In the genomic region with DNA sequence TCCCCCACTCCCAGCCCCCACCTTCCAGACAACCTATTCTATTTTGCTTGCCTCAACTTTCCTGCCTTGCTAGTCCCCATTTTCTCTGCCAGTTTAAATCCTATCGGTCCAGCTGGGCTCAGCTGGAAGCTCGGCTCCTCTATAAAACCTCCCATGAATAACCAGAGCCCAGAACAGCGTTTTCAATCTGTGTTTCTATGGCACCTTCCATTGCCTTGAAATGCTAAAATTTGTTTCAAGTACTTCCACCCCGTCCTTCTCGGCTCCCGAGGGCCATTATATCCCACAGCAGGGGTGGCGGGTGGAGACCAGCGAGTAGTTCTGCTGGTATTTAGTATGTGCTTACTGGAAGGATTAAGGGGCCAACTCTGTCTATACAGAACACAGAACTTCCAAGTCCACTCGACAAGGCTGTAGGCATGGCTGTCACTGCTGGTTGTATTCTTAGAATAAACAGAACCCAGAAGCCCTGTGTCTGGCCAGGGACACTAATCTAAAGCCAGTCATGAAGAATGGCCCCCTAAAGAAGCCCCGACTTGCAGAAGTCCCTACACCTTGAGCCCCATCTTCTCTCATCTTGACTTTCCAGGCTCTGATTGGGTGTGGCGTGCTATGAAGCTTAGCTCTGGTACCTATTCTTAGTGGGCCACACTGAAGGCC, we compare ENCODE assay signal across 18 mouse cellular contexts. TPM values are rescaled to one million over a fixed set of nuclear protein-coding genes. Genes with fewer than 3 reads are reported as not detected.
A peak's percentile ranks its signal among the peaks of the same experiment; 100 is the strongest.
DNase-seq lines count a peak whose midpoint lies in the region; ATAC-seq and TF ChIP-seq lines count a peak whose summit lies in the region.
"Had no signal": no experiment of that assay in that cellular context is flagged by ENCODE, and none has a peak within 500 bp of the region (broad histone marks: within the 10 kb centered on the region; RNA-seq: fewer than 3 reads in every experiment).

No protein-coding gene starts in this region.

- no peaks in the 10 kb centered on the region for H3K36me3 ChIP-seq in hindbrain, postnatal 0 days (ENCODE audit: insufficient read depth, low read length)
- H3K36me3 ChIP-seq in neural tube, embryonic 15.5 days, result no peaks in the 10 kb centered on the region
- no peaks in the 10 kb centered on the region for H3K36me3 ChIP-seq in kidney, embryonic 14.5 days (ENCODE audit: control insufficient read depth, insufficient read depth, low read length)
- H3K36me3 ChIP-seq: lung, embryonic 15.5 days; stomach, embryonic 15.5 days had no signal

- H3K9me3 ChIP-seq in hindbrain, postnatal 0 days (ENCODE audit: low read length), result no peaks in the 10 kb centered on the region
- H3K9me3 ChIP-seq in neural tube, embryonic 15.5 days (replicated peaks), result no peaks in the 10 kb centered on the region
- H3K9me3 ChIP-seq in kidney, embryonic 14.5 days (ENCODE audit: control insufficient read depth, low read length), result no peaks in the 10 kb centered on the region
- H3K9me3 ChIP-seq: lung, embryonic 15.5 days; stomach, embryonic 15.5 days had no signal

- no peaks in the 10 kb centered on the region for H3K27me3 ChIP-seq in hindbrain, postnatal 0 days (ENCODE audit: insufficient read depth, low read length)
- H3K27me3 ChIP-seq in neural tube, embryonic 15.5 days (replicated peaks), result peaks cover 12% of the 10 kb centered on the region
- H3K27me3 ChIP-seq in kidney, embryonic 14.5 days (ENCODE audit: control insufficient read depth, insufficient read depth, low read length), result peaks cover 46% of the 10 kb centered on the region

- no peak overlapping the region for H3K9ac ChIP-seq in hindbrain, postnatal 0 days (replicated peaks; ENCODE audit: low read length)
- H3K9ac ChIP-seq in neural tube, embryonic 15.5 days (replicated peaks), result no peak overlapping the region
- H3K9ac ChIP-seq in kidney, embryonic 14.5 days (ENCODE audit: low read depth, low read length), result no peak overlapping the region
- H3K9ac ChIP-seq: lung, embryonic 15.5 days; stomach, embryonic 15.5 days had no signal

- no peak for TF ChIP-seq CTCF in layer of hippocampus, adult 2 months (conservative IDR thresholded peaks at IDR 0.05)
- no peak for TF ChIP-seq CTCF in hindbrain, postnatal 0 days (IDR thresholded peaks at IDR 0.05; ENCODE audit: low read depth)

- ATAC-seq in hindbrain, postnatal 0 days, result no peak
- ATAC-seq in neural tube, embryonic 15.5 days (ENCODE audit: low FRiP score), result no peak
- ATAC-seq in kidney, embryonic 14.5 days (ENCODE audit: low FRiP score, low TSS enrichment), result no peak
- ATAC-seq: intestine, postnatal 0 days had no signal

- peak; percentile 24 for DNase-seq in cerebellum, adult 9-11 months
- no peak for DNase-seq in cerebellum, postnatal 10 days
- no peak for DNase-seq in layer of hippocampus, adult 2 months (ENCODE audit: low spot score in 2 of 2)
- no peak for DNase-seq in layer of hippocampus, adult 11-12 months (ENCODE audit: low spot score)
- DNase-seq in hindbrain, postnatal 0 days (ENCODE audit: low spot score), result no peak
- DNase-seq in kidney, postnatal 10 days, result no peak
- DNase-seq: adrenal gland, adult 8-10 months; cerebellum, adult 8-10 months; gastrocnemius, postnatal 14 days; heart, postnatal 36 days; kidney, postnatal 36 days; retina, postnatal 1 day had no signal

- H3K4me1 ChIP-seq in hindbrain, postnatal 0 days (ENCODE audit: insufficient read depth, low read length), result peaks cover 16% of the 10 kb centered on the region
- H3K4me1 ChIP-seq in neural tube, embryonic 15.5 days, result peaks cover 31% of the 10 kb centered on the region
- H3K4me1 ChIP-seq in kidney, embryonic 14.5 days (ENCODE audit: control insufficient read depth, insufficient read depth, low read length), result peaks cover 8% of the 10 kb centered on the region; the same call in 1 of the 2 replicates

- H3K4me2 ChIP-seq in hindbrain, postnatal 0 days (ENCODE audit: low read depth, low read length), result peak overlapping the region; percentile 91
- peak overlapping the region; percentile 92 for H3K4me2 ChIP-seq in neural tube, embryonic 15.5 days
- no peak overlapping the region for H3K4me2 ChIP-seq in kidney, embryonic 14.5 days (replicated peaks; ENCODE audit: low read depth, low read length)

- H3K27ac ChIP-seq in layer of hippocampus, adult 2 months, result peak overlapping the region; percentile 99; the same call in 1 of the 2 replicates
- peak overlapping the region; percentile 87; the same call in 1 of the 2 replicates for H3K27ac ChIP-seq in hindbrain, postnatal 0 days
- no peak overlapping the region for H3K27ac ChIP-seq in neural tube, embryonic 15.5 days (replicated peaks)
- no peak overlapping the region for H3K27ac ChIP-seq in kidney, embryonic 14.5 days (ENCODE audit: low read depth, low read length)
- H3K27ac ChIP-seq: lung, embryonic 15.5 days; stomach, embryonic 15.5 days had no signal

- 22% methylated on average over 11 of the region's 11 CpGs for WGBS in hindbrain, postnatal 0 days
- WGBS in neural tube, embryonic 15.5 days, result 17% methylated on average over 11 of the region's 11 CpGs
- WGBS in kidney, embryonic 14.5 days, result 23% methylated on average over 11 of the region's 11 CpGs

- H3K4me3 ChIP-seq in layer of hippocampus, adult 2 months, result no peak overlapping the region
- H3K4me3 ChIP-seq in hindbrain, postnatal 0 days (ENCODE audit: low read length), result no peak overlapping the region
- H3K4me3 ChIP-seq in neural tube, embryonic 15.5 days (replicated peaks), result no peak overlapping the region
- H3K4me3 ChIP-seq in kidney, embryonic 14.5 days (ENCODE audit: low read length), result no peak overlapping the region

RNA-seq across cellular contexts. Expression of a gene that starts 1.0 kb away (rescaled TPM):
- total RNA-seq in layer of hippocampus, adult 2 months (2021), result 100 to 1,000 TPM; 218 to 236 TPM
- total RNA-seq in hindbrain, postnatal 0 days (2014; rRNA removed), result 48.3 and 51.0 TPM in 2 replicates
- polyA plus RNA-seq in hindbrain, postnatal 0 days (2015; fragmentation: Nextera tagmentation; extraction: Ambion mirVana), result 60.0 and 64.7 TPM in 2 replicates
- 40.5 and 45.9 TPM in 2 replicates for polyA plus RNA-seq in neural tube, embryonic 15.5 days (2015; fragmentation: Nextera tagmentation; extraction: Ambion mirVana)
- polyA plus RNA-seq in kidney, embryonic 14.5 days (2014; fragmentation: Nextera tagmentation; extraction: Ambion mirVana), result 2.4 and 4.1 TPM in 2 replicates
- total RNA-seq: liver, adult 2 months had no signal
- polyA plus RNA-seq: liver, adult 2 months had no signal

Comparison
In these comparisons a context has a peak if more than half of its experiments do, and no peak if none do; other contexts are left out.
1. H3K27ac ChIP-seq: peak in layer of hippocampus, adult 2 months (single experiment) and hindbrain, postnatal 0 days (single experiment); none in neural tube, embryonic 15.5 days (single experiment) and kidney, embryonic 14.5 days (single experiment).